Mouse (Mus musculus) kidney, adult 2 months (tissue): Measurements from ENCODE around the gene Osbpl9. TPM values are rescaled to one million over a fixed set of nuclear protein-coding genes. Genes with fewer than 3 reads are reported as not detected.

Experiments
- DNase-seq: peaks from one replicate; pipeline ENCODE4 v3.0.0; 2021
- H3K27ac ChIP-seq: fragments of 200-500 bp; 2 replicates; pipeline ENCODE4 v1.5.1; 2012; ENCODE audit warnings: low read depth, low read length, control low read depth, inconsistent platforms; ENCODE audit not compliant: insufficient read depth
- H3K27me3 ChIP-seq: fragments of 200-500 bp; replicated peaks from 2 replicates; pipeline ENCODE4 v1.6.1; 2012; ENCODE audit warnings: mild to moderate bottlenecking, moderate library complexity, low read length, inconsistent platforms; ENCODE audit not compliant: control insufficient read depth, insufficient read depth
- H3K36me3 ChIP-seq: fragments of 200-500 bp; 2 replicates; pipeline ENCODE4 v1.6.1; 2012; ENCODE audit warnings: mild to moderate bottlenecking, moderate library complexity, low read length, inconsistent platforms; ENCODE audit not compliant: control insufficient read depth, insufficient read depth
- H3K4me1 ChIP-seq: fragments of 200-500 bp; 2 replicates; pipeline ENCODE4 v1.6.1; 2011; ENCODE audit warnings: low read length; ENCODE audit not compliant: control insufficient read depth, insufficient read depth
- H3K4me3 ChIP-seq: fragments of 200-500 bp; 2 replicates; pipeline ENCODE4 v1.5.1; 2011; ENCODE audit warnings: mild to moderate bottlenecking, low read depth, low read length, control low read depth; ENCODE audit not compliant: insufficient read depth
- CTCF ChIP-seq: fragments of 200-500 bp; conservative IDR thresholded peaks from 2 replicates; pipeline ENCODE4 v1.5.1; 2011; ENCODE audit warnings: low read depth, mild to moderate bottlenecking, control low read depth, low read length, moderate library complexity, mixed read lengths; ENCODE audit not compliant: insufficient read depth, insufficient read length
- POLR2A ChIP-seq: fragments of 200-500 bp; IDR thresholded peaks from one replicate; pipeline ENCODE4 v1.6.1; 2011; ENCODE audit warnings: low read depth, low read length, control low read depth
- WGBS: fragments of 180-500 bp; shearing (Covaris S2); methylation state at CpG from one replicate; pipeline ENCODE4 v1.1.7; 2018; 5-methylcytosine and 5-hydroxymethylcytosine counted together
- polyA plus RNA-seq: library from polyadenylated mRNA; depleted of rRNA; stranded (reverse); fragments of >200 nt; gene quantifications from 2 replicates; pipeline ENCODE4 v1.2.3, GENCODE M21; 2012

Gene Osbpl9
- polyA plus RNA-seq, 1 experiment: 201 TPM

DNA sequence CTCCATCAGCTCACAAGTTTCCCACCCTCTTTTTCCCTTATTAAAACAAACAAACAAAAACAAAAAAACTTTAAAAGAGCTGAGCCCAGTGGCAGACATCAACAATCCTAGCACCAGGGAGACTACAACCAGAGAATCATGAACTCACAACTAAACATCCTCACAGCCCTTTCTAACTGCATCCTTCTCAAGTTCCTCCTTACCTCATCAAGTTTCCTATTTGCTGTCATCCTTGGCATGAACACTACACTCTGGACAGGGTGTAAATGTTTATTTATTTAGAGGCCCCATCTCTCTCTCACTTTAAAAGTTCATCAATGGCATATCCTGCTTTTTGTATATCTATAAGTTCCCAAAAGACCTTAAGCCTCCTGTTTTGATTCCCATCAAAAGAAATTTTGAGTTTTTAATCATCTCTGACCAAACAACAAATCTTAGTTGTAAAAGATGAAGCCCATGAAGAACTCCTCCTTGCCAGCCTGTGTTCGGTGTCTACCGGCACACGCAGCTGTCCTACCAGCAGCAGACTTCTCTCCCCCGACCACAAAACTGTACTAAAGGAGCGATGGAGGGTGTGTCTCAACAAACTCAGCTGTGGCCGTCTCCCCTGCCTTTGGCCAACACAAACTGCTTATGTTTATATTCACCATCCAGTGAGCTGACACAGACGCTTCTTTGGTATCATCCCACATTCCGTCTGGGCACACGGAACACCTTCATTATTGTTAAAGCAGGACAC lies 98.8 kb downstream of the Osbpl9 start:
- Histone ChIP-seq H3K27ac (0 out of 2 replicates have a peak overlapping the region, but pooled peaks have one; percentile 52), H3K27me3 (no peaks in the 10 kb centered on the region), H3K4me3 (no peak overlapping the region), H3K4me1 (peaks cover 22% of the 10 kb centered on the region), H3K36me3 (peaks cover 3% of the 10 kb centered on the region)
- WGBS: 52% methylated on average over 9 of the region's 9 CpGs
- DNase-seq: no peak
- TF ChIP-seq CTCF: no peak
- no peak for TF ChIP-seq POLR2A

DNA sequence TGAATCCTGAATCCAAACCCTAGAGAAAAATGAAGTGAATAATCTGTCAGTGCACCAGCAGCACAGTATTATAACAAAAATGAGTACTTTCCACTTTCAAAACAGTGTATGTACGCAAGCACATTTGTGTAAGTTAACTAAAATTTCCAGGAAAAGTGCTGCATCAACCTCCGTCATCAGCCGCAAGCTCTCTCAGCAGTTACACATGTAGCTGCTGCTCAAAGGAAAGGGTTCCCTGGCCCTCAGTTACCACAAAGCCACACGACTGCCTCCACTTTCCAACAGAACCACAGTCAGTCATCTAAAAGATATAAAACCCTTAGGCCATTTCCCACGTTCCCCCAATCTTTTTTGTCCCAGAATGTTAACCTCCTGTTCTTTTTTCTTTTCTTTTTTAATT lies 99.5 kb downstream of the Osbpl9 start:
- H3K27ac ChIP-seq: no peak overlapping the region
- peaks cover 22% of the 10 kb centered on the region for H3K4me1 ChIP-seq
- no peaks in the 10 kb centered on the region for H3K27me3 ChIP-seq
- peaks cover 3% of the 10 kb centered on the region for H3K36me3 ChIP-seq
- no peak for DNase-seq
- WGBS: 85% methylated on average over 5 of the region's 5 CpGs
- H3K4me3 ChIP-seq: no peak overlapping the region
- TF ChIP-seq CTCF (no peak), POLR2A (no peak)

DNA sequence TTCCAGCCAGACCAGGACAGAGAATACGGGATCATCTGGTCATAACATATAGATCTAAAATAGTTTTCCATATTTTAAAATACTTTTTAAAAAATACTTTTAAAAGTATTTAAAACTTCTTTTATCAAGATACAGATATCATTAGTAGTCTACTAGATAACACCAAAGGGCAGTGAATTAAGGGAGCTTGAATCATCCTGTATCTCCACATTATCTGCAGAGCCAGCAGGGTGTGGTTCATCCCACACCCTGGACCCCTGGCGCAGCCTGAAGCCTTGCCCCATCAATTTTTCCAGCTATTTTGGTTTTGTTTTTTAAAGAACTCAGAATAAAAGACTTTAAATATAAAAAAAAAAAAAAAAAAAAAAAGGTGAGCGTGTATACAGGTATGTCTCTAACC lies 103.2 kb downstream of the Osbpl9 start:
- peaks cover 9% of the 10 kb centered on the region for H3K36me3 ChIP-seq
- no peak overlapping the region for H3K4me3 ChIP-seq
- TF ChIP-seq CTCF: no peak
- TF ChIP-seq POLR2A: no peak
- WGBS: 96% methylated on average over 3 of the region's 3 CpGs
- no peak for DNase-seq
- no peaks in the 10 kb centered on the region for H3K27me3 ChIP-seq
- no peak overlapping the region for H3K27ac ChIP-seq
- peaks cover 8% of the 10 kb centered on the region; the same call in 1 of the 2 replicates for H3K4me1 ChIP-seq

DNA sequence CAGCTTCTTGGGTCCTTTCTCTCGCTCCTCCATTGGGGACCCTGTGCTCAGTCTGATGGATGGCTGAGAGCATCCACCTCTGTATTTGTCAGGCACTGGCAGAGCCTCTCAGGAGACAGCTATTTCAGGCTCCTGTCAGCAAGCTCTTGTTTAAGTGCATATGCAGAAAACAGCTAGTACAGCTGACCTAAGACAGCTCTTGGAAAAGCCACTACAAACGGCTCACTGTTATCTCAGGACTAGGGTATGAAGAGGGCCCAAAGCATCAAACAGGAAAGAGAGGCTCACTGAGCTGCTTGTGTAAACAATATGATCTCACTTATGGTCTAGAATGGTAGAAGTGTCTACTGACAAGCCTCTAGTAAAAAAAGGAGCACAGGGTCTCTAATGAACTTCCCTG lies 107.8 kb downstream of the Osbpl9 start:
- WGBS: 59% methylated on average over 2 of the region's 2 CpGs
- Histone ChIP-seq H3K27me3 (no peaks in the 10 kb centered on the region), H3K4me3 (no peak overlapping the region), H3K4me1 (no peaks in the 10 kb centered on the region; the same call in 1 of the 2 replicates), H3K36me3 (peaks cover 8% of the 10 kb centered on the region), H3K27ac (no peak overlapping the region)
- TF ChIP-seq POLR2A (no peak), CTCF (no peak)
- DNase-seq: no peak

DNA sequence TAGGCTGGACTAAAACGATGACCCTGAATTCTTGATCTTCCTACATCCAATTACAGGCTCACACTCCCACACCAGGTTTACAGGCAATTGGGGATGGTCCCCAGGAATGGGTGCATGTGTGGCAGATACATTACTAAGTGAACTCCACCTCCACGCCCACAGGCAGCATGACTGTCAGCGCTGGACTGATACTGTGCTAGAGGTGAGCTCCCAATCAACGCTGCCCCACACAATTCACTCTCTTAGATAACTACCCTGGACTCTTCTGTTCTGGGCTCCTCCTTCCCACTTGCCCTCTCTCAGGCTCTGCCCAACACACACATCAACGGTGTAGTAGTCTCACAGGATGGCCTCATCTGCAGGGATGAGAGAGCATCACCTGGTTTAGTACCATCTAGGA lies 109.7 kb downstream of the Osbpl9 start:
- DNase-seq: no peak
- H3K27me3 ChIP-seq: no peaks in the 10 kb centered on the region
- peaks cover 10% of the 10 kb centered on the region for H3K36me3 ChIP-seq
- WGBS: 83% methylated on average over 5 of the region's 5 CpGs
- no peaks in the 10 kb centered on the region; the same call in 1 of the 2 replicates for H3K4me1 ChIP-seq
- H3K27ac ChIP-seq: no peak overlapping the region
- TF ChIP-seq POLR2A (no peak), CTCF (no peak)
- H3K4me3 ChIP-seq: no peak overlapping the region

DNA sequence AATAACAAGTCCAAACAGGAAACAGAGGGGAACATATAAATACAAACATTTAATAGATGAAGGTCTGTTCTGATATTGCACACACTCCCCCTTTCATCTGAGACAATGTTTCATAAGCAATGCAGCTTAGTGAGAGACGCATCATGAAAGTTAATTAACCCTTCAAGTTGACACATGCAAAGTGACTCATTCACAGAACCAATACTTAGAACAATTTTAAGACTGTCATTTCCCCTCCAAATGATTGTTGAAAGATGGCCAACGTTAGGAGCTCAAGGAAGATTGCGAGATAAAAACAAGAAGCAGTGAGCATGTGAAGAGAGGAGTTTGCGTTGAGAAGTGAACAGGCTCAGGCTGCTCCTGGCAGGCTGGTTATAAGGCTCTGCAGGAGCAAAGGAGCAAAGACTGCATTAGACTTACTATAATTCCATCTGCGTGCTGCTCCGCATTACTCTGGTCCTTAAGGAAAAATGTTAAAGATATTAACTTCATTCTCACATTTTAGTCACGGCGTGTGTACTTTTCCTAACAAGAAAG lies 110.8 kb downstream of the Osbpl9 start:
- H3K36me3 ChIP-seq: peaks cover 7% of the 10 kb centered on the region
- TF ChIP-seq CTCF (no peak), POLR2A (no peak)
- WGBS: 73% methylated on average over 8 of the region's 8 CpGs
- no peaks in the 10 kb centered on the region for H3K27me3 ChIP-seq
- H3K4me1 ChIP-seq: no peaks in the 10 kb centered on the region; the same call in 1 of the 2 replicates
- H3K27ac ChIP-seq: no peak overlapping the region
- DNase-seq: no peak
- no peak overlapping the region for H3K4me3 ChIP-seq

DNA sequence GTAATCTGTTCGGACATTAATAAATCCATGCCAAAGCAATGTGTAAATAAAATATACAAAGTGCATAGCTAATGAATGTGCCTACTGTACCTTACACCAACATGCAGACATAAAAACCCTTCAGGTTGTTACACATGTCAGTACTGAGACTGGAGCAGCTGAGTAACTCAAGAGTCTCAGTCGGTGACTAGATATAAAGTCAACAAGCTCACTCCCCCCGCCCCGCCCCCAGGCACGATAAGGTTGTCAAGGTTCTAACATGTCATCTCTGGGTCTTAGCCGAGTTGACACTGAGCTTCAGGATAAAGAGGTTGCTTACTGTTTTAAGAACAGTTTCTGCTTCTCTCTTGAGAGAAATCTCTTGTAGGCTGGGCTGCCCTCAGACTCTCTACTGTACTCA lies 112.1 kb downstream of the Osbpl9 start:
- TF ChIP-seq CTCF: no peak
- no peak for TF ChIP-seq POLR2A
- DNase-seq: no peak
- Histone ChIP-seq H3K27ac (no peak overlapping the region), H3K27me3 (no peaks in the 10 kb centered on the region), H3K4me3 (no peak overlapping the region), H3K4me1 (no peaks in the 10 kb centered on the region; the same call in 1 of the 2 replicates), H3K36me3 (peaks cover 7% of the 10 kb centered on the region)
- 53% methylated on average over 6 of the region's 6 CpGs for WGBS
